Mouse (Mus musculus) large intestine, adult 2 months (tissue): ENCODE data around the gene Tubg2. TPM values are rescaled to one million over a fixed set of nuclear protein-coding genes. Genes with fewer than 3 reads are reported as not detected.

ENCODE experiments used
- DNase-seq: peaks from one replicate; pipeline ENCODE4 v3.0.0-alpha.2; 2012; ENCODE audit warnings: low read depth, low spot score
- WGBS: fragments of 180-500 bp; shearing (Covaris S2); methylation state at CpG from one replicate; pipeline ENCODE4 v1.1.7; 2018; 5-methylcytosine and 5-hydroxymethylcytosine counted together
- polyA plus RNA-seq: library from polyadenylated mRNA; depleted of rRNA; stranded (reverse); fragments of >200 nt; gene quantifications from 2 replicates; pipeline ENCODE4 v1.2.3, GENCODE M21; 2012

Gene Tubg2
- polyA plus RNA-seq, 1 experiment, result 1.8 TPM

GRCm38 (mm10) chr11:101163476-101164350, 8.0 kb downstream of the Tubg2 start:
- 81% methylated on average over 49 of the region's 49 CpGs for WGBS
- DNase-seq, result no peak

- WGBS, result 82% methylated on average over 21 of the region's 21 CpGs
- DNase-seq, result no peak
Measured at GRCm38 (mm10) chr11:101164351-101164665, 8.6 kb downstream of the Tubg2 start.

- no peak for DNase-seq
- WGBS, result 75% methylated on average over 35 of the region's 35 CpGs
Measured at GRCm38 (mm10) chr11:101164677-101165580, 9.2 kb downstream of the Tubg2 start.

GRCm38 (mm10) chr11:101166357-101166756, 10.7 kb downstream of the Tubg2 start:
- 94% methylated on average over 14 of the region's 14 CpGs for WGBS
- DNase-seq, result no peak

GRCm38 (mm10) chr11:101167211-101167962, 11.7 kb downstream of the Tubg2 start:
- WGBS, result 89% methylated on average over 19 of the region's 19 CpGs
- no peak for DNase-seq

- 81% methylated on average over 8 of the region's 8 CpGs for WGBS
- no peak for DNase-seq
Measured at GRCm38 (mm10) chr11:101167963-101168300, 12.2 kb downstream of the Tubg2 start.

- DNase-seq, result no peak
- 53% methylated on average over 18 of the region's 18 CpGs for WGBS
Measured at GRCm38 (mm10) chr11:101168301-101168980, 12.7 kb downstream of the Tubg2 start.

GRCm38 (mm10) chr11:101169301-101170107, 13.8 kb downstream of the Tubg2 start:
- DNase-seq, result no peak
- WGBS, result 12% methylated on average over 17 of the region's 17 CpGs

GRCm38 (mm10) chr11:101170354-101170810, 14.7 kb downstream of the Tubg2 start, which contains the start of gene Cntnap1:
TSS of gene Cntnap1 (plus strand) at chr11:101170523.
- DNase-seq, result no peak
- under 1% methylated on average over 35 of the region's 35 CpGs for WGBS

- under 1% methylated on average over 48 of the region's 50 CpGs for WGBS
Measured at GRCm38 (mm10) chr11:101170811-101171610, 15.3 kb downstream of the Tubg2 start, which contains the start of gene Plekhh3. TSS of gene Plekhh3 (minus strand) at chr11:101171351.

GRCm38 (mm10) chr11:101171721-101172433, 16.2 kb downstream of the Tubg2 start:
- 1% methylated on average over 31 of the region's 31 CpGs for WGBS
- DNase-seq, result peak; percentile 70

More at GRCm38 (mm10) chr11:101170811-101171610, 15.3 kb downstream of the Tubg2 start, which contains the start of gene Plekhh3:
- DNase-seq, result peak; percentile 89

GRCm38 (mm10) chr11:101172434-101172815, 16.7 kb downstream of the Tubg2 start:
- WGBS, result 8% methylated on average over 5 of the region's 5 CpGs
- no peak for DNase-seq

GRCm38 (mm10) chr11:101173112-101173511, 17.4 kb downstream of the Tubg2 start:
- DNase-seq, result peak; percentile 65
- 3% methylated on average over 11 of the region's 11 CpGs for WGBS

GRCm38 (mm10) chr11:101173631-101174388, 18.1 kb downstream of the Tubg2 start:
- DNase-seq, result peak; percentile 50
- WGBS, result 6% methylated on average over 61 of the region's 61 CpGs

- DNase-seq, result no peak
- 25% methylated on average over 9 of the region's 9 CpGs for WGBS
Measured at GRCm38 (mm10) chr11:101174389-101174745, 18.7 kb downstream of the Tubg2 start.
